Mouse (Mus musculus) splenic B cell, adult 2 months (primary cell): ENCODE data around the gene Ackr3.

ENCODE experiments used
- DNase-seq: peaks from one replicate; pipeline ENCODE4 v3.0.0-alpha.2; 2011; ENCODE audit warnings: low read depth, low spot score
- H3K27me3 ChIP-seq: 2 replicates; pipeline ENCODE4 v1.6.1; 2012; ENCODE audit warnings: mild to moderate bottlenecking, low read length, moderate library complexity, mixed read lengths; ENCODE audit not compliant: control insufficient read depth, poor library complexity, insufficient read depth, severe bottlenecking
- H3K36me3 ChIP-seq: 2 replicates; pipeline ENCODE4 v1.6.1; 2012; ENCODE audit warnings: mild to moderate bottlenecking, low read length, moderate library complexity, mixed read lengths; ENCODE audit not compliant: control insufficient read depth, poor library complexity, insufficient read depth, severe bottlenecking

Gene Ackr3

GRCm38 (mm10) chr1:90247756-90248541 is 44.2 kb downstream of the Ackr3 start:
- no peak for DNase-seq
- Histone ChIP-seq H3K27me3 (no peaks in the 10 kb centered on the region), H3K36me3 (no peaks in the 10 kb centered on the region)

GRCm38 (mm10) chr1:90248966-90249735 is 45.4 kb downstream of the Ackr3 start:
- Histone ChIP-seq H3K27me3 (no peaks in the 10 kb centered on the region), H3K36me3 (no peaks in the 10 kb centered on the region)
- no peak for DNase-seq

GRCm38 (mm10) chr1:90250419-90250818 is 46.6 kb downstream of the Ackr3 start:
- Histone ChIP-seq H3K27me3 (no peaks in the 10 kb centered on the region), H3K36me3 (no peaks in the 10 kb centered on the region)
- no peak for DNase-seq

GRCm38 (mm10) chr1:90251156-90251555 is 47.4 kb downstream of the Ackr3 start:
- H3K36me3 ChIP-seq, result no peaks in the 10 kb centered on the region
- H3K27me3 ChIP-seq, result no peaks in the 10 kb centered on the region
- DNase-seq, result no peak

- DNase-seq, result no peak
- H3K36me3 ChIP-seq, result no peaks in the 10 kb centered on the region
These were observed 49.7 kb downstream of the Ackr3 start for GRCm38 (mm10) chr1:90253465-90253864.

GRCm38 (mm10) chr1:90258253-90258887 is 54.6 kb downstream of the Ackr3 start:
- no peak for DNase-seq
- Histone ChIP-seq H3K36me3 (no peaks in the 10 kb centered on the region), H3K27me3 (no peaks in the 10 kb centered on the region)

More at GRCm38 (mm10) chr1:90253465-90253864, 49.7 kb downstream of the Ackr3 start:
- H3K27me3 ChIP-seq, result no peaks in the 10 kb centered on the region

- DNase-seq, result no peak
- no peaks in the 10 kb centered on the region for H3K27me3 ChIP-seq
- no peaks in the 10 kb centered on the region for H3K36me3 ChIP-seq
These were observed 57.2 kb downstream of the Ackr3 start for GRCm38 (mm10) chr1:90260704-90261581.

- DNase-seq, result no peak
- no peaks in the 10 kb centered on the region for H3K36me3 ChIP-seq
- no peaks in the 10 kb centered on the region for H3K27me3 ChIP-seq
These were observed 58.6 kb downstream of the Ackr3 start for GRCm38 (mm10) chr1:90262380-90262779.
